Mouse (Mus musculus) megakaryocyte, embryonic 14.5 days (primary cell): Measurements from ENCODE around the gene Naalad2. TPM values are rescaled to one million over a fixed set of nuclear protein-coding genes. Genes with fewer than 3 reads are reported as not detected.
"Not testable (repeated sequence)": the region's sequence is repeated elsewhere in the genome, so short reads cannot be mapped to it uniquely, and the experiment has no call there.

Experiments
- H3K27me3 ChIP-seq: replicated peaks from 2 replicates; pipeline ENCODE3; 2012; ENCODE audit warnings: inconsistent platforms
- H3K36me3 ChIP-seq: replicated peaks from 2 replicates; pipeline ENCODE3; 2012; ENCODE audit warnings: low read length, inconsistent platforms, mixed read lengths
- H3K4me1 ChIP-seq: 2 replicates; pipeline ENCODE4 v1.6.1; 2012; ENCODE audit warnings: inconsistent platforms
- H3K4me3 ChIP-seq: replicated peaks from 2 replicates; pipeline ENCODE3; 2012; ENCODE audit warnings: moderate library complexity, mild to moderate bottlenecking, inconsistent platforms
- H3K9me3 ChIP-seq: 2 replicates; pipeline ENCODE4 v1.6.1; 2012; ENCODE audit warnings: inconsistent platforms
- FLI1 ChIP-seq: IDR thresholded peaks from 2 replicates; pipeline ENCODE4 v1.6.1; 2012; ENCODE audit warnings: low read length, inconsistent platforms, mixed read lengths
- GATA1 ChIP-seq: IDR thresholded peaks from 3 replicates; pipeline ENCODE4 v1.6.1; 2012; ENCODE audit warnings: mixed read lengths, low read length, inconsistent platforms, borderline replicate concordance
- polyA plus RNA-seq: library from polyadenylated mRNA; stranded (reverse); fragments of >175 nt; gene quantifications from 2 replicates; pipeline ENCODE4 v1.2.3, GENCODE M21; 2012; ENCODE audit warnings: low replicate concordance; ENCODE audit not compliant: insufficient read depth

The Naalad2 gene
- polyA plus RNA-seq, 1 experiment = not detected

DNA sequence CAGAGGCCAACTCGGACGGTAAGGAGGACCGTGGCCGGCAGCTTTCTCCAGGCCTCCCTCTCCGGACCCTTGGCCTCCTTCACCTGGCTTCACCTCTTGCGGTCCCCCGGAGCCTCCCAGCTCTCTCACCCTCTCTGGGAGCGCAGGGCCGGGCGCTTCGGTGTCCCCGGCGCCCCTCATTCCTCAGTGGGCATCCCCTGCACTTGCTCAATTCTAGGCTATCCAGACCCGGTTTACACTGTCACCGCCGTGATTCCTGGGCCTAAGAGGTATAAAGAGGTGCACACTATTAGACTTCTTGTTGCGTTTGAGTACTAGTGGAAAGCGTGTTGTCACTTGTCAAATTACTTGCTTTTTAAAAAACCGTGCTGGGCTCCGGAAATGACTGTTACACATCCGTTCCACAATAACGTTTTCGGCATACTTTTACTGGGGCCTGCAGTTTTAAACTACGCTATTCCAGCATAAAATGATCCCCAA, 110.3 kb downstream of the Naalad2 start:
- Histone ChIP-seq H3K4me3 (peak overlapping the region; percentile 98), H3K27me3 (no peaks in the 10 kb centered on the region), H3K36me3 (peaks cover 24% of the 10 kb centered on the region), H3K9me3 (no peaks in the 10 kb centered on the region), H3K4me1 (peaks cover 17% of the 10 kb centered on the region)
- no peak for TF ChIP-seq FLI1
- no peak for TF ChIP-seq GATA1

DNA sequence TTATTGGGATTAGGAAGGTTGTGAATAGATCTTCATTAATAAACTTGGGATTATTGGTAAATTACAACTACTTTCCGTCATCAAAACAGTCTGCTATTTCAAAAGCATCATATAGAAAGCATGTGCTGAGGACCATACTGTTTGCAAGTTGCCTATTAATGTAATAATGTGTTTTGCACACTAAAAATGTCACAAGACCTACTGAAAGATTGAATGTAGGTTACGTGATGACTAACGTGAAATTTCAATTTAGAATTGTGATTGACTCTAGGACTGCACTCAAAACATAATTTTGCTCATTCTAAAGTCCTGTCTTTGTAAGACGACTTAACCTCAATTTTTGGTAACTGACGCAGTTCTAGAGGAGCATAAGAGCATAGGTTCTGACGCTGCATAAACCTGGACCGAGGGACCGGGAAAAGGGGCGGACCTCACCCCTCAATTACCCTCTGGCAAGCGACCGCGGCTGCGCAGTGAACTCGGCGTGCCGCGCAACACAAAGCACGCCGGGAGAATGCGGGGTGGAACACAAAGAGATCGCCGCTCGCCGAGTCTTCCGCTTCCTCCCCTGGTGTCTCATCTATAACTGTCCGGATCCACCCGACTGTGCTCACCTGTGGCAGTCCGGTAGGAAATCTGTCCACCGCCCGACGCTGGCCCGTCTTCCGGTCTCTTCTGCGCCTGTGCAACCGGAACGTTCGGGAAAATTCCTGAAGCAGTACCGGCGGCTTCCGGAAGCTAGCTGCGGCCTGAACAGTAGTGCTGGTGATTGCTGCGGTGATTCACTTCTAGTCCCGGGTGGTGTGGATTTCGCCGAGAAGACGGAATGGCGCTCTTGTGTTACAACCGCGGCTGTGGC, 111.0 kb downstream of the Naalad2 start, which contains the start of gene Chordc1:
TSS of gene Chordc1 (plus strand) at position 555 of the 859 bp plus-strand sequence.
- peak within 1 kb of the TSS; percentile 98 for H3K4me3 ChIP-seq
- H3K27me3 ChIP-seq = no peaks in the 10 kb centered on the region
- TF ChIP-seq GATA1 = no peak
- peak; percentile 78 for TF ChIP-seq FLI1
- peaks cover 18% of the 10 kb centered on the region for H3K36me3 ChIP-seq
- H3K9me3 ChIP-seq = no peaks in the 10 kb centered on the region
- H3K4me1 ChIP-seq = peaks cover 20% of the 10 kb centered on the region

DNA sequence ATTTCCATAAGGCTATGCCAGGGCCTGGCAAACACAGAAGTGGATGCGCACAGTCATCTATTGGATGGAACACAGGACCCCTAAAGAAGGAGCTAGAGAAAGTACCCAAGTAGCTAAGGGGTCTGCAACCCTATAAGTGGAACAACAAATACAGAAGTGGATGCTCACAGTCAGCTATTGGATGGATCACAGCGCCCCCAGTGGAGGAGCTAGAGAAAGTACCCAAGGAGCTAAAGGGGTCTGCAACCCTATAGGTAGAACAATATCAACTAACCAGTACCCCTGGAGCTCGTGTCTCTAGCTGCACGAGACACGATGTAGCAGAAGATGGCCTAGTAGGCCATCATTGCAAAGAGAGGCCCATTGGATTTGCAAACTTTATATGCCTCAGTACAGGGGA, 124.1 kb downstream of the Naalad2 start:
- H3K4me1 ChIP-seq, H3K36me3 ChIP-seq, H3K9me3 ChIP-seq, H3K4me3 ChIP-seq, H3K27me3 ChIP-seq: not testable (repeated sequence)

DNA sequence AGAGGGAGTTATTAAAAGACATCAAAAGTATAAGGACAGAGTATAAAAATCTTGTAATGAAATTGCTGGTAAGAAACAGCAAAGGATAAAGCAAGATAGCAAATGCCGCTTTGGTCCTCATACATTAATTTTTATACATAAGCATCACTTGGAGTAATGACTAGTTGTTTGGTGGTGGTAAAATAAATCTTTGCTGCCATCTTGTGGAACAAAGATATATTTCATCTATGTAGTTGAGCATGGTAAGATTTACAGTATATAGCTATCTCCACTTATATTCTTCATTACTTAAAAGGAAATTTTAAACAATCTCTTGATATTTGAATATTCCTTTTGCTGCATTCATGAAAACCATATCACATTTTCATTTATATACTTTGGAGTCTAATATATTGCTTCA, 125.3 kb downstream of the Naalad2 start:
- Histone ChIP-seq H3K27me3 (no peaks in the 10 kb centered on the region), H3K9me3 (no peaks in the 10 kb centered on the region), H3K36me3 (no peaks in the 10 kb centered on the region), H3K4me1 (peaks cover 3% of the 10 kb centered on the region; the same call in 1 of the 2 replicates), H3K4me3 (no peak overlapping the region)
- TF ChIP-seq GATA1 = no peak
- no peak for TF ChIP-seq FLI1

DNA sequence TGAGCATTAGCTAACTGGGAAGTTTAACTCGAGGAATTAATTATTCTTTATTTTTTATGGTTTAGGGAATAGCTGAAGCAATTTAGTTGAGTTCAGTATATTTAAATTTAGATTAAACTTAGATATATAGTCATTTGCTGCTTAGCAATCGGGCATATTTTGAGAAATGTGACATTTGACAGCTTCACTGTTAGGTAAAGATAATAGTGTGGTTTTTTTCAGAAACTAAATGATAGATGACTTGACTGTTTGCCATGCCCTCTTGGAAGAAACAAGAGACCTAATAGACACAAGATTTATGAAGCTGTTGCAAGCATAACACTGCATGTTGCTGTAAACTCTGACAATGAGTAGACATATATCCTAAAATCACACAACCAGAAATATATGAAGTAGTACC, 126.0 kb downstream of the Naalad2 start:
- H3K4me1 ChIP-seq = peaks cover 3% of the 10 kb centered on the region; the same call in 1 of the 2 replicates
- H3K36me3 ChIP-seq = no peaks in the 10 kb centered on the region
- TF ChIP-seq GATA1 = no peak
- no peak for TF ChIP-seq FLI1
- no peaks in the 10 kb centered on the region for H3K27me3 ChIP-seq
- no peak overlapping the region for H3K4me3 ChIP-seq
- no peaks in the 10 kb centered on the region for H3K9me3 ChIP-seq

DNA sequence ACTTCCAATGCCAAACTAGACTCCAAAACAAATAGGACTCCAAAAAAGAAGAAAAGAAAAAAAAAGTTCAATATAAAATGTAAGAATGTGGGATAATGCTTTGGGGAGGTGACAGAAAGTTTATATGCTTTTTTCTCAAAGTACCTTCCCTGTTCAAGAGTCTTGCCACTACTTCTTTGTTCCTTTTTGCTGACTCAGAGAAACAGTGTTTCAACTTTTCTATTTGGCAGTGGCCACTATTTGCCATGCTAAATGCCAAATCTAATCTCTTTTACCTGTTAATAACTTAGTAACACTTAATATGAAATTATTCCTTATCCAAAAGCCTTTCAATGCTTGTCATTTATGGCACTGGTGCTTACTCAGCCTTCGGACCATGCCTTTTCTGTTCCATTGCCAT, 126.9 kb downstream of the Naalad2 start:
- H3K4me1 ChIP-seq = peaks cover 3% of the 10 kb centered on the region; the same call in 1 of the 2 replicates
- no peaks in the 10 kb centered on the region for H3K36me3 ChIP-seq
- H3K9me3 ChIP-seq = no peaks in the 10 kb centered on the region
- H3K4me3 ChIP-seq = no peak overlapping the region
- H3K27me3 ChIP-seq = no peaks in the 10 kb centered on the region
- TF ChIP-seq FLI1 = no peak
- TF ChIP-seq GATA1 = no peak

Other genes with a start within 250 kb of the Naalad2 start
- 4.0 TPM in 1 of 2 replicates, not detected in the other for gene Chordc1, start 110.9 kb downstream of the Naalad2 start, polyA plus RNA-seq
- gene Ubtfl1, start 1.4 kb upstream of the Naalad2 start, polyA plus RNA-seq = not detected in 2 replicates
- gene Mbd3l2, start 27.7 kb upstream of the Naalad2 start, polyA plus RNA-seq = not detected in 2 replicates
- 0.20 TPM in 1 of 2 replicates, not detected in the other for gene Zfp558, start 75.3 kb upstream of the Naalad2 start, polyA plus RNA-seq
- not detected in 2 replicates for gene Mbd3l1, start 75.4 kb upstream of the Naalad2 start, polyA plus RNA-seq